Mouse (Mus musculus): ENCODE data around the gene 3830406C13Rik. TPM values are rescaled to one million over a fixed set of nuclear protein-coding genes. Genes with fewer than 3 reads are reported as not detected.

3830406C13Rik gene
- polyA plus RNA-seq, 1 experiment = 8.7 TPM

DNA sequence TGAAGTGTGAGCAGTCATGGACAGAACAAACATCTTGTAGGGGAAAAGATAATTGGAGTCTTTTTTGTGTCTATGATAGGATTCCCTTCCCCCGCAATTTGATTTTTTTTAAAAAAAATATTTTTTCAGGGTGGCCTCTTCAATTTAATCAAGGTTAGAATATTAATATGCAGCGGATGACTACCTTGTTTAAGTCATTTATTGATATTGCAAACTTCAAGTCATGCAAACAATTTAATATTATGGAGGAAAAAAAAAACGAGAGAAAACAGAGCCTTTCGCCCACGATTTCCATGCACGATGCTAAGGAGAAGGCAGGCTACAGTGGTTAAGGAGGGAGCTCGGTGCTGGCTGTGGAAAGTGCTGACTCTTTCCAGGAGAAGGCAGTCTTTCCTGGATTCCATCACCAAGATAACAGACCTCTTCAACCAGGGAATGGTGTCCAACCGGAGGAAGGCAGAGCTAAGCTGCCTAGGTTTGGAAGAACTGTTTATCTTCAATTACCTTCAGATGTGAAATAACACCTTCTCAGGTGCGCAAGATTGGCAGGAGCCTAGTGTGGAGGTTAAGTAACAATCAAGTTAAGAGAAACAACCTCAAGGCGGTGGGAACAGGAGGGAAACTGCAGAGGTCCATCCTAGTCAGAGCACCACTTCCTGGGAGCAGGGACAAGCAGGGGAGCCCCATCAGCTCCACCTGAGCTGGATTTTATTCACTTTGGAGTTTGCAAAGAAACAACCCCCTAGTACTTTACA is 55.0 kb downstream of the 3830406C13Rik start:
- Histone ChIP-seq H3K36me3 (ENCODE audit: control insufficient read depth, insufficient read depth) (no peaks in the 10 kb centered on the region), H3K79me2 (ENCODE audit: control insufficient read depth, insufficient read depth) (no peaks in the 10 kb centered on the region), H3ac (ENCODE audit: control insufficient read depth, insufficient read length) (no peak overlapping the region), H3K4me2 (ENCODE audit: low read depth) (no peak overlapping the region), H3K27me3 (ENCODE audit: control insufficient read depth, insufficient read depth, insufficient read length) (peaks cover 29% of the 10 kb centered on the region), H3K4me3 (no peak overlapping the region)
- TF ChIP-seq SRF (IDR thresholded peaks at IDR 0.05; ENCODE audit: control insufficient read depth, insufficient read length, low read depth) = no peak
- no peak for TF ChIP-seq POLR2A (IDR thresholded peaks at IDR 0.05; ENCODE audit: insufficient read length, low read depth)
- TF ChIP-seq POLR2AphosphoS2 (IDR thresholded peaks at IDR 0.05; ENCODE audit: insufficient read length, low read depth) = no peak
- TF ChIP-seq CEBPB (IDR thresholded peaks at IDR 0.05; ENCODE audit: insufficient read depth, poor library complexity, severe bottlenecking) = no peak
- no peak for TF ChIP-seq REST (IDR thresholded peaks at IDR 0.05; ENCODE audit: insufficient read depth, insufficient read length)
- TF ChIP-seq MYOD1 (IDR thresholded peaks at IDR 0.05; ENCODE audit: control insufficient read depth in 1 of 3, insufficient read length in 2 of 3, low read depth in 2 of 3) = no peak
- TF ChIP-seq MYOG (IDR thresholded peaks at IDR 0.05; ENCODE audit: control insufficient read depth in 1 of 3, insufficient read depth in 1 of 3, insufficient read length in 2 of 3, low read depth in 2 of 3) = no peak
- TF ChIP-seq MAX (IDR thresholded peaks at IDR 0.05; ENCODE audit: low read depth) = no peak
- TF ChIP-seq USF1 (IDR thresholded peaks at IDR 0.05; ENCODE audit: low read depth) = no peak
- no peak for TF ChIP-seq TCF12 (IDR thresholded peaks at IDR 0.05; ENCODE audit: insufficient read depth, poor library complexity, severe bottlenecking)

DNA sequence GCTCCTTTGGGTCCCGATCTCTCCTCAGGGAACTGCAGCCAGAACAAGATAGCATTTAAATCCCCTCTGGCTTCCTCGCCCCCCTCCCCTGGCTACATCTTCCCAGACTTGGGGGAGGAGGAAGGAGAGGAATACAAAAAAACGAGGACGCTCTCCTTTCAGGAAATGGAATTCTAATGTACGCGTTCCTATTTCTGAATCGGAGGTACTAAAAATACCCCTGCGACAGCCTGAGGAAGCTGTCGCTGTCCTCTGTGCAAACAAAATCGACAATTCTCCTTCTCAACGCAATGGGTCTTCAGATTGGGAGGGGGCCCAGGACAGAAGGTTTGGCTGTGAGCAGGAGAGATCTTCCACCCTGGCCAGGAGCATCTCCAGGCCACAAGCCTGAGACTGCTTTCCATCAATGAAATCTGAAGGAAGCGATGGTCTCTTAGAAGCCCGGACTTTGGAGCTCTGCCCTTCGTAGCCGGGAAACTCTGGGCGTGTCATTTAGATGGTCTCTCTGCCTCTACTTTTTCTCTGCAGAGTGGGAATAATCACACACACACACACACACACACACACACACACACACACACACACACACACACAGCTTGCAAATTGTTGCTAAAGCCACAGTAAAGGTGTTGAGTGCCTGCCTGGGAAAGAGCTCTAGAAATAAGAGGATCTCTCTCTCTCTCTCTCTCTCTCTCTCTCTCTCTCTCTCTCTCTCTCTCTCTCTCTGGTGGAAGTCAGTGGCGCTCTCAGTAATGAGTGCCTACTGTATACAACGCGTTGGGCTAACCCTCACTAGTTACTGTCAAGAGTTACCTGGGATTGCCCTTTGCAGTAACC is 56.5 kb downstream of the 3830406C13Rik start:
- Histone ChIP-seq H3ac (ENCODE audit: control insufficient read depth, insufficient read length) (no peak overlapping the region), H3K4me2 (ENCODE audit: low read depth) (no peak overlapping the region), H3K79me2 (ENCODE audit: control insufficient read depth, insufficient read depth) (no peaks in the 10 kb centered on the region), H3K27me3 (ENCODE audit: control insufficient read depth, insufficient read depth, insufficient read length) (peaks cover 43% of the 10 kb centered on the region), H3K4me3 (no peak overlapping the region), H3K36me3 (ENCODE audit: control insufficient read depth, insufficient read depth) (no peaks in the 10 kb centered on the region)
- TF ChIP-seq TCF12 (IDR thresholded peaks at IDR 0.05; ENCODE audit: insufficient read depth, poor library complexity, severe bottlenecking) (no peak), TCF3 (IDR thresholded peaks at IDR 0.05; ENCODE audit: insufficient read length, low read depth) (no peak), POLR2A (IDR thresholded peaks at IDR 0.05; ENCODE audit: insufficient read length, low read depth) (no peak), USF1 (IDR thresholded peaks at IDR 0.05; ENCODE audit: low read depth) (no peak), MYOD1 (IDR thresholded peaks at IDR 0.05; ENCODE audit: control insufficient read depth in 1 of 3, insufficient read length in 2 of 3, low read depth in 2 of 3) (no peak), E2F4 (IDR thresholded peaks at IDR 0.05; ENCODE audit: insufficient read depth) (no peak), POLR2AphosphoS2 (IDR thresholded peaks at IDR 0.05; ENCODE audit: insufficient read length, low read depth) (no peak), MAX (IDR thresholded peaks at IDR 0.05; ENCODE audit: low read depth) (no peak), MYOG (IDR thresholded peaks at IDR 0.05; ENCODE audit: control insufficient read depth in 1 of 3, insufficient read depth in 1 of 3, insufficient read length in 2 of 3, low read depth in 2 of 3) (no peak), CEBPB (IDR thresholded peaks at IDR 0.05; ENCODE audit: insufficient read depth, poor library complexity, severe bottlenecking) (no peak), SRF (IDR thresholded peaks at IDR 0.05; ENCODE audit: control insufficient read depth, insufficient read length, low read depth) (no peak), REST (IDR thresholded peaks at IDR 0.05; ENCODE audit: insufficient read depth, insufficient read length) (no peak)

DNA sequence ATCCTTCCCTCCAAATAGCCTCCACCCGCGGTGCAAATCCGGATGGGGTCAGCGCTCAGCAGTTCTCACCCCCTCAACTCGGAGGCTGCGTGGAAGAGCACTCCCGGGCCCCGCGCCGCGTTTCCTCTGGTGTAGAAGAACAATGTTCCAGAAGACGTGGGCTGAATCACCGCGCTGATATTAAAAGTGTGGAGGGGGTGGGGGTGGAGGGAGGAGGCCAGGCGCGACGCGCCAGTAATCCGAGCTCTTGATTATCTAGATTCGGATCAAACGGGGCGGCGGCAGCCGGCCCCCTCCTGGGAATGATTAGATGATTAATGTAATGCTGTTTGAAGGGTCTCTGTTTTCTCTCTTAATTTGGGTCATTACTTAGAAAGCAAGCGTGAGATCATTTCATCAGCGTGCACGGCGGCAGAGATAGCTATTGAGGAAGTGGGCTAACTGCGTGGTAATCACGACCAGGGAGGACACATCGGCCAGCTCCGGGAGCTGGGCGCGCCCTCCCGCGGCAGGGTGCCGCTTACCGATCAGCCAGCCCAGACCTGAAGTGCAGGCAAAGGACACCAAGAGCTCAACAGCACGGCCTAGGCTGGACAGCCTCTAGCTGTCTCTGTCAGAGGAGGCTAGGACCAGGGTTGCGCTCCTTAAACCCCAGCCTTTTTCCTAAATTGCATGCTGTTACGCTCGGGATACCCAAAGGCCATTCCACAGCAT is 57.3 kb downstream of the 3830406C13Rik start:
- peaks cover 51% of the 10 kb centered on the region for H3K27me3 ChIP-seq (ENCODE audit: control insufficient read depth, insufficient read depth, insufficient read length)

More for the DNA sequence above, 57.3 kb downstream of the 3830406C13Rik start:
- no peak overlapping the region for H3K4me3 ChIP-seq
- H3K79me2 ChIP-seq (ENCODE audit: control insufficient read depth, insufficient read depth) = no peaks in the 10 kb centered on the region
- no peaks in the 10 kb centered on the region for H3K36me3 ChIP-seq (ENCODE audit: control insufficient read depth, insufficient read depth)
- TF ChIP-seq MAX (IDR thresholded peaks at IDR 0.05; ENCODE audit: low read depth) (no peak), USF1 (IDR thresholded peaks at IDR 0.05; ENCODE audit: low read depth) (no peak), CEBPB (IDR thresholded peaks at IDR 0.05; ENCODE audit: insufficient read depth, poor library complexity, severe bottlenecking) (no peak), MYOG (IDR thresholded peaks at IDR 0.05; ENCODE audit: control insufficient read depth in 1 of 3, insufficient read depth in 1 of 3, insufficient read length in 2 of 3, low read depth in 2 of 3) (no peak), REST (IDR thresholded peaks at IDR 0.05; ENCODE audit: insufficient read depth, insufficient read length) (no peak), MYOD1 (IDR thresholded peaks at IDR 0.05; ENCODE audit: control insufficient read depth in 1 of 3, insufficient read length in 2 of 3, low read depth in 2 of 3) (no peak), E2F4 (IDR thresholded peaks at IDR 0.05; ENCODE audit: insufficient read depth) (no peak), POLR2AphosphoS2 (IDR thresholded peaks at IDR 0.05; ENCODE audit: insufficient read length, low read depth) (no peak), POLR2A (IDR thresholded peaks at IDR 0.05; ENCODE audit: insufficient read length, low read depth) (no peak), TCF12 (IDR thresholded peaks at IDR 0.05; ENCODE audit: insufficient read depth, poor library complexity, severe bottlenecking) (no peak), TCF3 (IDR thresholded peaks at IDR 0.05; ENCODE audit: insufficient read length, low read depth) (no peak), SRF (IDR thresholded peaks at IDR 0.05; ENCODE audit: control insufficient read depth, insufficient read length, low read depth) (no peak)
- H3ac ChIP-seq (ENCODE audit: control insufficient read depth, insufficient read length) = no peak overlapping the region
- peak overlapping the region; percentile 18 for H3K4me2 ChIP-seq (ENCODE audit: low read depth)
